In the genomic region with DNA sequence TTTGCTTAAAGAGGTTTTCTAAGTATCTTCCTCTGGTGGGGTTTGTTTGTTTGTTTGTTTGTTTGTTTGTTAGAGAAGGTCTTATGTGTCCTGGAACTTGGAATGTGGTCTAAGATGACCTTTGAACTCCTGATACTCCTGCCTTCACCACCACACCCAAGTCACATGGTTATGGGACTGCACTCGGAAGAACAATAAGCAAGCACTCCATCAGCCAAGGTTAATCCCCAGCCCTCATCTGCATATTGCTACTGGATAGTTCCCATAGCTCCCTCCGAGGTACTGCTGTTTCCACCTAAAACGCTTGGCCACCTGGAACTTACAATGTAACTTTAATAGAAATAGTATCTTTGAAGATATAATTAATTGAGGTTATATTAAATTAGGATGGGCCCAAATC, we compare ENCODE assay signal across 31 mouse cellular contexts. TPM values are rescaled to one million over a fixed set of nuclear protein-coding genes. Genes with fewer than 3 reads are reported as not detected.
DNase-seq lines count a peak whose midpoint lies in the region; ATAC-seq lines count a peak whose summit lies in the region.
"Had no signal": no experiment of that assay in that cellular context is flagged by ENCODE, and none has a peak within 500 bp of the region (broad histone marks: within the 10 kb centered on the region; RNA-seq: fewer than 3 reads in every experiment).

No protein-coding gene starts in this region.

- H3K36me3 ChIP-seq in heart, embryonic 10.5 days = no peaks in the 10 kb centered on the region
- H3K36me3 ChIP-seq in heart, embryonic 12.5 days = no peaks in the 10 kb centered on the region
- H3K36me3 ChIP-seq: embryonic facial prominence, embryonic 13.5 days; embryonic facial prominence, embryonic 15.5 days; forebrain, embryonic 10.5 days; forebrain, embryonic 12.5 days had no signal

- H3K27ac ChIP-seq in heart, embryonic 10.5 days = no peak overlapping the region
- H3K27ac ChIP-seq in heart, embryonic 12.5 days (ENCODE audit: poor library complexity, severe bottlenecking) = no peak overlapping the region
- H3K27ac ChIP-seq: embryonic facial prominence, embryonic 13.5 days; embryonic facial prominence, embryonic 15.5 days; forebrain, embryonic 10.5 days; forebrain, embryonic 12.5 days had no signal

- no peak overlapping the region for H3K9ac ChIP-seq in heart, embryonic 12.5 days
- H3K9ac ChIP-seq: embryonic facial prominence, embryonic 13.5 days; embryonic facial prominence, embryonic 15.5 days; forebrain, embryonic 12.5 days had no signal

- no peak overlapping the region for H3K4me3 ChIP-seq in heart, embryonic 10.5 days
- H3K4me3 ChIP-seq in heart, embryonic 12.5 days = no peak overlapping the region
- H3K4me3 ChIP-seq: embryonic facial prominence, embryonic 13.5 days; embryonic facial prominence, embryonic 15.5 days; erythroblast, embryonic 14.5 days; forebrain, embryonic 10.5 days; forebrain, embryonic 12.5 days had no signal

- no peaks in the 10 kb centered on the region for H3K4me1 ChIP-seq in heart, embryonic 10.5 days
- H3K4me1 ChIP-seq in heart, embryonic 12.5 days (replicated peaks) = no peaks in the 10 kb centered on the region

- no peak overlapping the region for H3K4me2 ChIP-seq in heart, embryonic 12.5 days
- H3K4me2 ChIP-seq: embryonic facial prominence, embryonic 13.5 days; embryonic facial prominence, embryonic 15.5 days; forebrain, embryonic 12.5 days had no signal

- ATAC-seq in heart, embryonic 12.5 days (ENCODE audit: insufficient number of reproducible peaks, low FRiP score) = no peak
- ATAC-seq: activated CD4-positive, CD25-positive, alpha-beta regulatory T cell, adult 4 months; CD4-positive, CD25-positive, alpha-beta regulatory T cell, adult 4 months; forebrain, embryonic 14.5 days; forebrain, embryonic 16.5 days had no signal

- WGBS in heart, embryonic 10.5 days = 61% methylated on average over 3 of the region's 3 CpGs
- 70% methylated on average over 3 of the region's 3 CpGs for WGBS in heart, embryonic 12.5 days

- no peaks in the 10 kb centered on the region for H3K27me3 ChIP-seq in heart, embryonic 10.5 days (ENCODE audit: insufficient read depth, poor library complexity, severe bottlenecking)
- H3K27me3 ChIP-seq in heart, embryonic 12.5 days (replicated peaks) = no peaks in the 10 kb centered on the region
- H3K27me3 ChIP-seq: embryonic facial prominence, embryonic 13.5 days; embryonic facial prominence, embryonic 15.5 days had no signal

- no peaks in the 10 kb centered on the region for H3K9me3 ChIP-seq in heart, embryonic 10.5 days
- H3K9me3 ChIP-seq in heart, embryonic 12.5 days (replicated peaks) = no peaks in the 10 kb centered on the region
- H3K9me3 ChIP-seq: embryonic facial prominence, embryonic 13.5 days; embryonic facial prominence, embryonic 15.5 days; forebrain, embryonic 10.5 days; forebrain, embryonic 12.5 days had no signal

- intact Hi-C loops in left cerebral cortex, postnatal 10 days (cut with DNase I) = no loop called here

- peak; percentile 13 for DNase-seq in heart, embryonic 10.5 days (ENCODE audit: low spot score)
- DNase-seq in ES-CJ7 (ENCODE audit: low read depth, low spot score) = peak; percentile 85
- DNase-seq in WW6 (ENCODE audit: low read depth, low spot score) = peak; percentile 49
- no peak for DNase-seq in adrenal gland, adult 8-10 months
- no peak for DNase-seq in left cerebral cortex, postnatal 10 days (ENCODE audit: extremely low spot score in 1 of 2, low spot score in 2 of 2)
- DNase-seq: adrenal gland, postnatal 10 days; adrenal gland, postnatal 25 days; B cell, adult 2 months; cerebellum, adult 11 months; cerebellum, adult 18-20 months; cerebellum, adult 8-10 months; cerebellum, adult 9-11 months; cerebellum, postnatal 14 days; cerebellum, postnatal 36 days; embryo, embryonic 11 days had no signal

RNA-seq across cellular contexts. Expression of gene 1700013F07Rik, which starts 20.5 kb away (rescaled TPM):
- 0.24 TPM in 1 of 2 replicates, not detected in the other for polyA plus RNA-seq in heart, embryonic 10.5 days (2016; fragmentation: Nextera tagmentation; extraction: Ambion mirVana)
- not detected in 2 replicates for polyA plus RNA-seq in heart, embryonic 12.5 days (2016; fragmentation: Nextera tagmentation; extraction: Ambion mirVana)
- under 1 TPM in 2 of 4 experiments, not detected in 2; 0.45 to 0.59 TPM for total RNA-seq in adrenal gland, adult 8-10 months (2022)
- 1 to 10 TPM; 2.3 to 2.9 TPM for total RNA-seq in left cerebral cortex, postnatal 10 days (2021)
- total RNA-seq: adrenal gland, adult 18-20 months; adrenal gland, postnatal 25 days; adrenal gland, postnatal 4 days; common myeloid progenitor, adult 5-6 weeks; ES-E14; MEL had no signal
- polyA plus RNA-seq: activated CD4-positive, CD25-positive, alpha-beta regulatory T cell, adult 4 months; embryonic facial prominence, embryonic 11.5 days; embryonic facial prominence, embryonic 13.5 days; erythroblast, embryonic 14.5 days had no signal

RNA-seq across cellular contexts. Expression of gene 5330417C22Rik, which starts 22.9 kb away (rescaled TPM):
- polyA plus RNA-seq in heart, embryonic 10.5 days (2016; fragmentation: Nextera tagmentation; extraction: Ambion mirVana) = 0.24 and 0.69 TPM in 2 replicates
- 0.46 and 0.85 TPM in 2 replicates for polyA plus RNA-seq in heart, embryonic 12.5 days (2016; fragmentation: Nextera tagmentation; extraction: Ambion mirVana)
- total RNA-seq in adrenal gland, adult 8-10 months (2022) = 1 to 10 TPM; 2.4 to 6.9 (median 3.9) TPM
- total RNA-seq in left cerebral cortex, postnatal 10 days (2021) = 10 to 100 TPM; 19.9 to 22.2 TPM

RNA-seq across cellular contexts. Expression of gene Tmem167b, which starts 48.8 kb away (rescaled TPM):
- 26.4 and 33.5 TPM in 2 replicates for polyA plus RNA-seq in heart, embryonic 10.5 days (2016; fragmentation: Nextera tagmentation; extraction: Ambion mirVana)
- polyA plus RNA-seq in heart, embryonic 12.5 days (2016; fragmentation: Nextera tagmentation; extraction: Ambion mirVana) = 33.8 and 34.8 TPM in 2 replicates
- 10 to 100 TPM; 63.6 to 76.6 (median 68.7) TPM for total RNA-seq in adrenal gland, adult 8-10 months (2022)
- total RNA-seq in left cerebral cortex, postnatal 10 days (2021) = 10 to 100 TPM; 40.3 to 41.0 TPM

RNA-seq across cellular contexts. Expression of gene Taf13, which starts 58.0 kb away (rescaled TPM):
- 32.6 and 35.6 TPM in 2 replicates for polyA plus RNA-seq in heart, embryonic 10.5 days (2016; fragmentation: Nextera tagmentation; extraction: Ambion mirVana)
- polyA plus RNA-seq in heart, embryonic 12.5 days (2016; fragmentation: Nextera tagmentation; extraction: Ambion mirVana) = 28.9 and 33.1 TPM in 2 replicates
- 10 to 100 TPM; 26.3 to 35.0 (median 29.7) TPM for total RNA-seq in adrenal gland, adult 8-10 months (2022)
- total RNA-seq in left cerebral cortex, postnatal 10 days (2021) = 10 to 100 TPM; 25.2 to 26.6 TPM
- polyA plus RNA-seq: erythroblast, embryonic 14.5 days had no signal

Comparison
In these comparisons a context has a peak if more than half of its experiments do, and no peak if none do; other contexts are left out.
1. DNase-seq: peak in heart, embryonic 10.5 days (single experiment), ES-CJ7 (single experiment) and WW6 (single experiment); none in adrenal gland, adult 8-10 months (single experiment) and left cerebral cortex, postnatal 10 days (0 of 2).